Mouse (Mus musculus) kidney, embryonic 16.5 days (tissue): ENCODE results near the gene Ntng2. TPM values are rescaled to one million over a fixed set of nuclear protein-coding genes. Genes with fewer than 3 reads are reported as not detected.

Source experiments
- ATAC-seq: fragments of 200-750 bp; cut with Nextera tagmentation; 2 replicates; pipeline ENCODE4 v1.8.0; 2017; ENCODE audit warnings: moderate TSS enrichment; ENCODE audit not compliant: low FRiP score, low TSS enrichment
- H3K27ac ChIP-seq: fragments of 300-500 bp; sonication (generic); 2 replicates; pipeline ENCODE4 v1.5.1; 2014; ENCODE audit warnings: low read length
- H3K27me3 ChIP-seq: fragments of 300-500 bp; sonication (generic); 2 replicates; pipeline ENCODE4 v1.6.1; 2014; ENCODE audit warnings: low read length, control low read depth, mixed read lengths; ENCODE audit not compliant: insufficient read depth
- H3K36me3 ChIP-seq: fragments of 300-500 bp; sonication (generic); 2 replicates; pipeline ENCODE4 v1.6.1; 2014; ENCODE audit warnings: low read length, control low read depth, mixed read lengths; ENCODE audit not compliant: insufficient read depth
- H3K4me1 ChIP-seq: fragments of 300-500 bp; sonication (generic); 2 replicates; pipeline ENCODE4 v1.6.1; 2014; ENCODE audit warnings: low read length, control low read depth, mixed read lengths; ENCODE audit not compliant: insufficient read depth
- H3K4me2 ChIP-seq: fragments of 300-500 bp; sonication (generic); replicated peaks from 2 replicates; pipeline ENCODE4 v1.6.1; 2014; ENCODE audit warnings: low read depth, low read length
- H3K4me3 ChIP-seq: fragments of 300-500 bp; sonication (generic); 2 replicates; pipeline ENCODE4 v1.5.1; 2014; ENCODE audit warnings: mild to moderate bottlenecking, low read length
- H3K9ac ChIP-seq: fragments of 300-500 bp; sonication (generic); replicated peaks from 2 replicates; pipeline ENCODE4 v1.6.1; 2014; ENCODE audit warnings: low read length
- H3K9me3 ChIP-seq: fragments of 300-500 bp; sonication (generic); 2 replicates; pipeline ENCODE4 v1.6.1; 2016; ENCODE audit warnings: low read length, control low read depth
- WGBS: fragments of 180-500 bp; shearing (Covaris S2); extraction: QIAGEN DNeasy Blood & Tissue Kit; methylation state at CpG from one replicate; pipeline ENCODE4 v1.1.7; 2014; 5-methylcytosine and 5-hydroxymethylcytosine counted together
- polyA plus RNA-seq: library from polyadenylated mRNA; unstranded; fragments of >200 nt; fragmentation: Nextera tagmentation; extraction: Ambion mirVana; gene quantifications from 2 replicates; pipeline ENCODE4 v1.2.1, GENCODE M21; 2015

Ntng2 gene
- 5.1 TPM in 2 replicates for polyA plus RNA-seq

DNA sequence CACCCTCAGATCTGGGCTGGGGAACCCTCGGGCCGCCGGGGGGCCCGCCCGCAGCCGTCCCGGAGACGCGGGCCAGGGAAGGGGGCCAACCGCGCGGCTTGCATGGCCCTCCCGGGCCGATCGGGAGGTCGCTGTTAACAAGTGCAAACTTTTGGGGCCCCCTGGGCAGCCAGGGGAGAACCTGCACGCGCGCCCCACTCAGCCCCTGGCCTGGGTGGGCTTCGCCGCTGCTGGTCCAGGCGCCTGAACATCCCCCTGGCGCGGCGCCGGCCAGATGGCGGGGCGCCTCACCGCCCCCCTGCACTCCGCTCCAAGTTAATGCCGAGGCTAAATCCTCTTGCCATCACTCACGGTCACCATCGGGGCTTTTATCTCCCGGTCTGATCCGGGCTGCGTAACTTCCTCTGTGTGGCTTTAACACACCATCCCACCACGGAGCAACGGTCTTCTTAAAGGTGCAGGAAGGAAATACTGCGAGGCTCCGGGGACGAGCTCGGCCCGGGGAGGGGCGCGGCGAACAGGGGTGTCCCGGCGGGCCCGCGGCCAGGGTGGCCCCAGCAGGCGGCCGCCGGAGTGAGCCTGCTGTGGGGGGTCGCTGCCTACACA lies at the start of gene Ntng2:
Ntng2 (minus strand) TSS at position 407 of the 606 bp plus-strand sequence.
- Histone ChIP-seq H3K4me2 (peak within 1 kb of the TSS; percentile 99), H3K27ac (no peak within 1 kb of the TSS), H3K4me3 (peak within 1 kb of the TSS; percentile 71), H3K9me3 (no peaks in the 10 kb centered on the region), H3K36me3 (no peaks in the 10 kb centered on the region), H3K9ac (peak within 1 kb of the TSS; percentile 63), H3K27me3 (peaks cover 92% of the 10 kb centered on the region), H3K4me1 (peaks cover 30% of the 10 kb centered on the region)
- peak; percentile 36 for ATAC-seq
- under 1% methylated on average over 49 of the region's 54 CpGs for WGBS

DNA sequence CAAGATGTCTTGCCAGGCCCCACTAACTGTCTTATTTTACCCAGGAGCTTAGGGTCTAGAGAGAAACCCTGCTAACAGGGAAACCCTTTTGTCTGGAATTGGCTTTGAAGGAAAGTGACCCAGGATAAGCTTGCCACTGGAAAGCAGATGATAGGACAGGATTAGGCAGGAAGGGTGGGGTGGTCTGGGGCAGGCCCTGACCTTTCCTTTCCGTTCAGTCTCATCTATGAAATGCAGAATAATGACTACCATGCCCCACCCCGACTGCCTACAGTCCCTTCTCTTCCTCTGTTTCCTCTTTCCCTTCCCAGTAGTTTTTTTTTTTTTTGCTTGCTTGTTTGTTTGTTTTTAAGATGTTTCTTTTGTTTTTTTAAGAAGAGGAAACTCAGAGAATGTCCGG lies 42.8 kb upstream of the Ntng2 start:
- Histone ChIP-seq H3K4me1 (no peaks in the 10 kb centered on the region), H3K36me3 (no peaks in the 10 kb centered on the region), H3K4me2 (no peak overlapping the region), H3K9me3 (peaks cover 11% of the 10 kb centered on the region), H3K9ac (no peak overlapping the region), H3K27me3 (no peaks in the 10 kb centered on the region), H3K4me3 (no peak overlapping the region), H3K27ac (no peak overlapping the region)
- no peak for ATAC-seq
- 47% methylated on average over 3 of the region's 3 CpGs for WGBS

DNA sequence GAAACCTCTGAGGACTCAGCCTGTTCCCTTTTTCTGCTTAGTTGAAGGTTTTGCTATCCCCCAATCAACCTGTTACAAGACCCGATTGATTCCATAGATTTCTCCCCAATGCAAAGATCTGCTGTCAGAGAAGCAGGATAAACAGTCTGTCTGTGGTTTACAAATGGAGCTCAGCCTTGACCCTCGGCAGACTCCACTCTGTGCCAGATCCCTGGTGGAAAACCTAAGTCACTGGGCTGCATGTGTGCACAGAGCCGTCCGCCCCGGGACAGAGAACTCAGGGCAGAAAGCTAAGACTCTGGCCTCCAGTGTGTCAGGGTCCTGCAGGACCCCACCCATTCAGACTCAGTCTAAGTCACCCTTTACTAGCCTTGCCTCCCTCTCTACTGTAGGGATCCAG lies 34.8 kb upstream of the Ntng2 start:
- H3K4me2 ChIP-seq: no peak overlapping the region

DNA sequence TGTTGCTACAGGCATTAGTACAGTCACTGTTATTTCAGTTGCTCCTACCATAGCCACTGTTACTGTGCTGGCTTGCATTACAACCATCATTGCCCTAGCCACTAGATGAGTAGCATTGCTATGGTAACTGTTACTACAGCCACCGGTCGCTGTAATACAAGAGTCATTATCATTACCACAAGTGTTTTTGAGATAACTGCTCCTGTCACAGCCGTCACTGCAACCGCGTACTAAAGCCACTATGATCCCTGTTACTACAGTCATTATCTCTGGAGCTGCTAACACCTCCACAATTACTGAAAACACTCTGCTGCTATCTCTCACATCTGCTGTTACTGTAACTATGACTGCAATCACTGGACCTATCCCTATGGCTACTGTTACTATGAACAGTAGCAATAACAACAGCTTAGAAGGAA lies 24.9 kb upstream of the Ntng2 start:
- no peak for ATAC-seq
- Histone ChIP-seq H3K27ac (no peak overlapping the region), H3K9me3 (no peaks in the 10 kb centered on the region), H3K36me3 (no peaks in the 10 kb centered on the region), H3K4me3 (no peak overlapping the region), H3K4me2 (no peak overlapping the region), H3K4me1 (no peaks in the 10 kb centered on the region), H3K9ac (no peak overlapping the region), H3K27me3 (no peaks in the 10 kb centered on the region)
- 72% methylated on average over 5 of the region's 5 CpGs for WGBS

More for the DNA sequence above, 34.8 kb upstream of the Ntng2 start:
- no peaks in the 10 kb centered on the region for H3K36me3 ChIP-seq
- H3K9ac ChIP-seq: no peak overlapping the region
- no peaks in the 10 kb centered on the region for H3K27me3 ChIP-seq
- no peak for ATAC-seq
- no peak overlapping the region for H3K4me3 ChIP-seq
- WGBS: 78% methylated on average over 5 of the region's 5 CpGs
- no peak overlapping the region for H3K27ac ChIP-seq
- H3K4me1 ChIP-seq: no peaks in the 10 kb centered on the region
- H3K9me3 ChIP-seq: no peaks in the 10 kb centered on the region

DNA sequence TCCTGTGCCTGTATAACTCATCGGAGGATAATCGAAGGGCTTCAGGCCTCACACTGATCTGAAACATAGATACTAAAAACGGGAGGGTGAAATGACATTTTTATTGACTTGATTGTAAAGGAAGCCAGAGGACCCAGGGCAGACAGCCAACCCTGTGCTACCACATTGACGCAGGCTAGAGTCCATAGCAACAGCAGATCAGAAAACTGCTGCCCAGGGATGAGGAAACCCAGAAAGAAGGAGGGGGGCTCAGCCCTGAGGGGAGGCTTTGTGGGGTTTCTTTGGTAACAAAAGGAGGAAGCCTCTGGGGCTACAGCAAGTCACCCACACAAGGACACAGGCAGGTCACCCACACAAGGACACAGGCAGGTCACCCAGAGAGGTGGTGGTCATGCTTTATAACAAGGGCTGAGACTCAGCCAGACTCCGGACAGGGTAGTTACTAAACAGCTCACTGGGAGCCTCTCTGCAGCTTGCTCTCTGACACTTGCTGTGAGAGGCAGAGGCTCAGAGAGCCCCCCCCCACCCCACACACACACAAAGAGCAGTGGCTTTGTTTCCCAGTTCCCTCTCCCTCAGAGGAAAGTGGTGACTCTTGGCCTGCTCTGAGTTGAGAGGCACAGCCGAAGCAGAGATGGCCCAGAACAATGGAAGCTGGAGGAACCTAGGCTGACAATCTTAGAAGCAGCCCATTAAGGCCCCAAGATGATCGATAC lies 19.2 kb upstream of the Ntng2 start:
- ATAC-seq: peak; percentile 75
- Histone ChIP-seq H3K4me1 (peaks cover 10% of the 10 kb centered on the region; the same call in 1 of the 2 replicates), H3K36me3 (no peaks in the 10 kb centered on the region), H3K4me2 (no peak overlapping the region), H3K27ac (no peak overlapping the region), H3K9ac (no peak overlapping the region), H3K9me3 (no peaks in the 10 kb centered on the region), H3K27me3 (0 out of 2 replicates have a peak, but pooled peaks cover 3% of the 10 kb centered on the region), H3K4me3 (no peak overlapping the region)
- WGBS: 45% methylated on average over 7 of the region's 7 CpGs

DNA sequence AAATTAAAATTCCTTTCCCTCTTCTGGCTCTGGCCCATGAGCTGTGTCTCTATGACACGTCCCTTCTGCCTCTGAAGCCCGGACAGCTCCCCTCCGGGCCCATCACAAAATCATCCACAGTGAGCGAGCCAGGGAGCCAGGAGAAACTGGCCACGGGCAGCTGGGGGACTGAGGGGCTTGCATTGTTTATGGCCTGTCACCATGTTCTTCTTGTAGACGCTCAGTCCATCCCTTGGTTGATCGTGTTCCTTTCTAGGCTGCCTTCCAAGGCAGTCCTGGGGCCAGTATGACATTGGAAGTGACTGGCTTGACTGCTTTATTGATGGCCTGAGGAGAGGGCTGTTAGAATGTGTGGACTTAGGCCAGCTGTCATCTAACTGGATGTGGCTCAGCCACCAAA lies 18.3 kb upstream of the Ntng2 start:
- peak; percentile 73 for ATAC-seq
- no peak overlapping the region for H3K27ac ChIP-seq
- no peaks in the 10 kb centered on the region for H3K9me3 ChIP-seq
- no peak overlapping the region for H3K9ac ChIP-seq
- no peaks in the 10 kb centered on the region for H3K36me3 ChIP-seq
- H3K4me2 ChIP-seq: no peak overlapping the region; the same call in 1 of the 2 replicates
- 0 out of 2 replicates have a peak, but pooled peaks cover 3% of the 10 kb centered on the region for H3K27me3 ChIP-seq
- 45% methylated on average over 7 of the region's 7 CpGs for WGBS
- peaks cover 10% of the 10 kb centered on the region; the same call in 1 of the 2 replicates for H3K4me1 ChIP-seq
- H3K4me3 ChIP-seq: no peak overlapping the region

DNA sequence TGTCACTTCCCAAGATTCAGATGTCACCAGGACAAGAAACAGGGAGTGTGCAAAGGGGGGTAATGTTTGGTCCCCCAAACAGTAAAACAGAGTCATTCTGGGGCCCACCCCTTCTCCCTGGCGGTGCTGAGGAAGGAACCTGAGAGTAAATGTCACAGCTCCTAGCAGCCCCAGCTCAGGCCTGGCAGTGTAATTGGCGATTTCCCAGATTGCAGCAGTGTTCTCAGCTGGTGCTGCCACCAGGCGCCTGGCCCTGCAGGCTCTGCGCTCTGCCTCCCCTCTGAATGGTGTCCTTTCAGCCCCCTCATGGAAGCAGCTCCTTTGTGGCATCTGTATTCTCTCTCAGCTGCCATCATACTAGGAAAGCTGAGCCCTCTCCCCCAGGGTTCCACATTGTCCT lies 14.0 kb upstream of the Ntng2 start:
- 43% methylated on average over 4 of the region's 4 CpGs for WGBS
- Histone ChIP-seq H3K9me3 (no peaks in the 10 kb centered on the region), H3K4me2 (no peak overlapping the region), H3K36me3 (no peaks in the 10 kb centered on the region), H3K27me3 (0 out of 2 replicates have a peak, but pooled peaks cover 3% of the 10 kb centered on the region), H3K4me1 (peaks cover 10% of the 10 kb centered on the region; the same call in 1 of the 2 replicates), H3K9ac (no peak overlapping the region), H3K27ac (no peak overlapping the region), H3K4me3 (no peak overlapping the region)
- no peak for ATAC-seq

DNA sequence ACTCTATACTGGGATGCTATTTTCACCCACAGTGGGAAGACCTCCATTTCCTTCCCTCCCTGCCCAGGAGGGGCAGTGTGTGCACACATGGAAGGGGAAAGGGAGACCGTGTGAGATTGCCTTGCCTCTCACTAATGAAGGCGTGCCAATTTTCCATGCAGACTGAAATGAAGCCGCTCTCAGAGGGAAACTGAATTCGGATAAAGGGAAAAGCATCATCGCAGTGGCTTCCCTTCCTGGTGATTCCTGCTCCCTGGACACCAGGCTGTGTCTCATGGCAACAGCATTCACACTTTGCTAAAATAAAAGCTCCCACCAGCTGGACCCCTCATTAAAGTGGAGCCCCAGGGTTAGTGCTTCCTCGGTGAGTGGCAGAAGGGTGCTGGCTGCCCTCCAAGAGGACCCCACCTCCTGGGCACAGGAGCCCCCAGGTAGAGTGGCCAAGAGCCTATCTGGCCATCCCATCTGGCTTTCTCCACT lies 9.7 kb upstream of the Ntng2 start:
- no peaks in the 10 kb centered on the region for H3K4me1 ChIP-seq
- H3K9ac ChIP-seq: no peak overlapping the region
- no peaks in the 10 kb centered on the region for H3K9me3 ChIP-seq
- peaks cover 16% of the 10 kb centered on the region for H3K27me3 ChIP-seq
- H3K36me3 ChIP-seq: no peaks in the 10 kb centered on the region
- 71% methylated on average over 6 of the region's 6 CpGs for WGBS
- no peak for ATAC-seq
- no peak overlapping the region for H3K4me2 ChIP-seq
- no peak overlapping the region for H3K27ac ChIP-seq
- no peak overlapping the region for H3K4me3 ChIP-seq

DNA sequence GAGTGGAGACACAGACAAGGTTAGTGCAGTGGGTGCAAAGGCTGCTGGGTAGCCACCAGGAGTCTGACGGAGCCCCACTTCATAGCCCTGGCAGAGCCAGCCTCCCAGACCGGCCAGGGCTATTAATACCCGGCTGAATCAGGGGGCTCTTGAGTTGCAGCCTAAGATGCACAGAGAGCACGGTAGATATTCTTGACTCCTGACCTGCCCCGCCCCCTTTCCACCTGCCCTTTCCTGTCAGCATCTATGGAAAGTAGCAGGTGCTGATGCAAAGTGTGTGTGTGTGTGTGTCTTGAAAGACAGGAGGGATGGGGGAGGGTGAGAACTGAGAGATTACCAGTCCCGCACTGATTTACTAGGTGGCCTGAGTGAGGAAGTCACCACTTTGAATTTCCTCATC lies 8.3 kb upstream of the Ntng2 start:
- WGBS: 61% methylated on average over 6 of the region's 6 CpGs
- no peaks in the 10 kb centered on the region for H3K9me3 ChIP-seq
- H3K9ac ChIP-seq: no peak overlapping the region
- H3K4me1 ChIP-seq: no peaks in the 10 kb centered on the region
- ATAC-seq: no peak
- H3K27me3 ChIP-seq: peaks cover 26% of the 10 kb centered on the region
- H3K27ac ChIP-seq: no peak overlapping the region
- H3K4me2 ChIP-seq: no peak overlapping the region
- H3K36me3 ChIP-seq: no peaks in the 10 kb centered on the region
- no peak overlapping the region for H3K4me3 ChIP-seq
